Mouse (Mus musculus) urinary bladder, postnatal 14 days (tissue): ENCODE results near the gene Dok3.
"Not testable (repeated sequence)": the region's sequence is repeated elsewhere in the genome, so short reads cannot be mapped to it uniquely, and the experiment has no call there.

Experiments
- DNase-seq: peaks from one replicate; pipeline ENCODE4 v3.0.0; 2021; ENCODE audit warnings: low spot score

Dok3 gene

GRCm38 (mm10) chr13:55529198-55529915 lies at the start of gene Dok3:
Dok3 (minus strand) TSS chr13:55529296.
- DNase-seq: no peak

GRCm38 (mm10) chr13:55578086-55578485 lies 49.0 kb upstream of the Dok3 start:
- DNase-seq: no peak

- DNase-seq: not testable (repeated sequence)
These were observed 47.8 kb upstream of the Dok3 start for GRCm38 (mm10) chr13:55576872-55577271.

GRCm38 (mm10) chr13:55575932-55576331 lies 46.8 kb upstream of the Dok3 start:
- no peak for DNase-seq

- DNase-seq: no peak
These were observed 45.2 kb upstream of the Dok3 start for GRCm38 (mm10) chr13:55574321-55574720.

GRCm38 (mm10) chr13:55573432-55573831 lies 44.3 kb upstream of the Dok3 start, which contains the start of gene Tmed9:
Tmed9 (plus strand) TSS chr13:55573732.
- no peak for DNase-seq

- no peak for DNase-seq
These were observed 42.9 kb upstream of the Dok3 start for GRCm38 (mm10) chr13:55571977-55572376.

GRCm38 (mm10) chr13:55571027-55571751 lies 42.1 kb upstream of the Dok3 start, which contains the start of gene Fam193b:
Fam193b (minus strand) TSS chr13:55571120.
- peak; percentile 95 for DNase-seq

- peak; percentile 51 for DNase-seq
These were observed 41.3 kb upstream of the Dok3 start for GRCm38 (mm10) chr13:55570286-55570973.

- no peak for DNase-seq
These were observed 40.7 kb upstream of the Dok3 start for GRCm38 (mm10) chr13:55569726-55570285.

GRCm38 (mm10) chr13:55568524-55568923 lies 39.4 kb upstream of the Dok3 start:
- DNase-seq: not testable (repeated sequence)

GRCm38 (mm10) chr13:55567949-55568348 lies 38.9 kb upstream of the Dok3 start:
- no peak for DNase-seq

GRCm38 (mm10) chr13:55567001-55567400 lies 37.9 kb upstream of the Dok3 start:
- DNase-seq: no peak

- no peak for DNase-seq
These were observed 34.3 kb upstream of the Dok3 start for GRCm38 (mm10) chr13:55563266-55563879.

GRCm38 (mm10) chr13:55557499-55557898 lies 28.4 kb upstream of the Dok3 start:
- DNase-seq: no peak

GRCm38 (mm10) chr13:55555921-55556320 lies 26.8 kb upstream of the Dok3 start:
- no peak for DNase-seq

GRCm38 (mm10) chr13:55549061-55549460 lies 20.0 kb upstream of the Dok3 start:
- no peak for DNase-seq

- no peak for DNase-seq
These were observed 19.3 kb upstream of the Dok3 start for GRCm38 (mm10) chr13:55548426-55548825.

GRCm38 (mm10) chr13:55547916-55548315 lies 18.8 kb upstream of the Dok3 start:
- no peak for DNase-seq

GRCm38 (mm10) chr13:55544792-55545191 lies 15.7 kb upstream of the Dok3 start:
- DNase-seq: no peak

- DNase-seq: no peak
These were observed 14.4 kb upstream of the Dok3 start for GRCm38 (mm10) chr13:55543447-55543846.

GRCm38 (mm10) chr13:55542891-55543290 lies 13.8 kb upstream of the Dok3 start:
- peak; percentile 54 for DNase-seq
